Mouse (Mus musculus): ENCODE data around the gene Wfdc9. TPM values are rescaled to one million over a fixed set of nuclear protein-coding genes. Genes with fewer than 3 reads are reported as not detected.

Gene Wfdc9
- not detected in 2 replicates for polyA plus RNA-seq (2016; fragmentation: Nextera tagmentation; extraction: Ambion mirVana)

GRCm38 (mm10) chr2:164656483-164656882 lies at the start of gene Wfdc9:
Gene Wfdc9, minus strand, starts transcription at chr2:164656583.
- H3K36me3 ChIP-seq = no peaks in the 10 kb centered on the region
- WGBS (ENCODE audit: insufficient replicate concordance) = 67% methylated on average over 9 of the region's 9 CpGs
- H3K27me3 ChIP-seq (replicated peaks) = peaks cover 11% of the 10 kb centered on the region; the same call in 1 of the 2 replicates
- no peak for ATAC-seq
- H3K27ac ChIP-seq = no peak within 1 kb of the TSS
- no peak within 1 kb of the TSS for H3K9ac ChIP-seq
- H3K4me3 ChIP-seq = no peak within 1 kb of the TSS
- H3K9me3 ChIP-seq (replicated peaks) = no peaks in the 10 kb centered on the region
- no peaks in the 10 kb centered on the region for H3K4me1 ChIP-seq
- no peak within 1 kb of the TSS for H3K4me2 ChIP-seq

DNA sequence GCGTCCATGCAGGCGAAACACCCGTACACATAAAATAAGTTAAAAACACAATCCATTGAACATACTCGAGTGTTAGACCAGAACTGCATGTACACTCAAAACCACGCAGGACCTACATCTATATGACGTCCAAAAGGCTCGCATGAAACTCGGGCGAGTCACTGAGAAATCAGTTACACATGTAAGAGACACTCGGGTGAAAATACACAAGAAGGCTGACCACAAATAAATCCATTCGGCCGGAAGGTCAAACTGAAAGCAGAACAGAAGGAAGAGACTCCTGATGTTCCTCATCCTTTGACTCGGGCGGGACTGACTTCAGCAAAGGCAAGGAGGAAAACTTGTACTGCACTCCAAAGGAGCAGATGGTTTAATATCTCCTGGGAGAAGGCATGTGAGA lies 49.6 kb upstream of the Wfdc9 start:
- WGBS (ENCODE audit: insufficient replicate concordance) = 77% methylated on average over 14 of the region's 14 CpGs

GRCm38 (mm10) chr2:164705328-164705727 lies 48.9 kb upstream of the Wfdc9 start:
- Histone ChIP-seq H3K9ac (no peak overlapping the region), H3K9me3 (replicated peaks) (no peaks in the 10 kb centered on the region), H3K4me2 (no peak overlapping the region), H3K27me3 (replicated peaks) (no peaks in the 10 kb centered on the region; the same call in 1 of the 2 replicates), H3K4me1 (no peaks in the 10 kb centered on the region), H3K36me3 (no peaks in the 10 kb centered on the region), H3K4me3 (no peak overlapping the region), H3K27ac (no peak overlapping the region)
- ATAC-seq = no peak
- WGBS (ENCODE audit: insufficient replicate concordance) = 75% methylated on average over 6 of the region's 6 CpGs

More for the DNA sequence above, 49.6 kb upstream of the Wfdc9 start:
- Histone ChIP-seq H3K27me3 (replicated peaks) (no peaks in the 10 kb centered on the region; the same call in 1 of the 2 replicates), H3K36me3 (no peaks in the 10 kb centered on the region), H3K9me3 (replicated peaks) (no peaks in the 10 kb centered on the region), H3K27ac (no peak overlapping the region), H3K9ac (no peak overlapping the region), H3K4me2 (no peak overlapping the region), H3K4me3 (no peak overlapping the region), H3K4me1 (no peaks in the 10 kb centered on the region)
- no peak for ATAC-seq

DNA sequence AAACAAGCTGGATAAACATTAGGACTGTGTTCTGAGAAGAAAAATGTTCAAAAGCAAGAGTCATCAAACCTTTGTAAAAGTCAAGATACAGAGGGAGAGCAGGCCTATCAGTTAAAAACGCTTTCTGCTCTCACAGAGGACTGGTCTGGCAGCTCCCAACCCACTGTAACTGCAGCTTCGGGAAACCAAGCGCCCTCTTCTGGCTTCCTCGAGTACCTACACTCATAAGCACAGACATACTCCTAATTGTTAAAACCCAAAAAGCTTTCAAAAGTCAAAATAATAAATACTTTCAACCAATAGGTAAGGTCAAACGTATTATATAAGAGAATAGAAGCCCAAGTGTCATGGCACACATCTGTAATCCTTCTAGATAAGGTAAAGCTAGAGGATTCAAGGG lies 47.9 kb upstream of the Wfdc9 start:
- H3K9ac ChIP-seq = no peak overlapping the region
- 53% methylated on average over 5 of the region's 5 CpGs for WGBS (ENCODE audit: insufficient replicate concordance)
- no peaks in the 10 kb centered on the region for H3K27me3 ChIP-seq (replicated peaks)
- no peak overlapping the region for H3K4me3 ChIP-seq
- H3K4me1 ChIP-seq = no peaks in the 10 kb centered on the region
- H3K27ac ChIP-seq = no peak overlapping the region
- no peaks in the 10 kb centered on the region for H3K36me3 ChIP-seq
- no peak for ATAC-seq
- H3K4me2 ChIP-seq = no peak overlapping the region
- H3K9me3 ChIP-seq (replicated peaks) = no peaks in the 10 kb centered on the region

GRCm38 (mm10) chr2:164701761-164702160 lies 45.4 kb upstream of the Wfdc9 start:
- no peaks in the 10 kb centered on the region for H3K4me1 ChIP-seq
- H3K4me2 ChIP-seq = no peak overlapping the region
- no peak overlapping the region for H3K9ac ChIP-seq
- WGBS (ENCODE audit: insufficient replicate concordance) = 73% methylated on average over 5 of the region's 5 CpGs
- no peaks in the 10 kb centered on the region for H3K27me3 ChIP-seq (replicated peaks)
- no peaks in the 10 kb centered on the region for H3K36me3 ChIP-seq
- no peak overlapping the region for H3K4me3 ChIP-seq
- H3K9me3 ChIP-seq (replicated peaks) = no peaks in the 10 kb centered on the region
- H3K27ac ChIP-seq = no peak overlapping the region
- no peak for ATAC-seq

DNA sequence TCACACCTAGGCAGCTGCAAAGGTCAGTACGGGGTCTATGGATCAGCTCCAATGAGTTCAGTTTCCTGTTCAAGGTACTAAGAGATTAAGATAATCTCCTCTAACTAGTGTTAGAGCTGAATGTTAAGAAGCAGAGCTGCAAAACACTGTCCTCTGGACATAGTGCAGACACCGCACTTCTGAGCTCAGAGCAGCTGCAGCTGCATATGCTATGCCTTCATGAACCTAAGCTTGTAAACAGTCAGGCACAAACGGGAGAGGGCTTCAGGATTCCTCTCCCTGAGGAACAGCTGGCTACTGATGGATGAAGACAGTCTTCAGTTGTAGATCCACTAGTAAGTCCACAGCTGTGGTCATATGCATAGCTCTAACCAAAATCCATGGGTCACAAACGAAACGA lies 44.6 kb upstream of the Wfdc9 start:
- H3K4me1 ChIP-seq = no peaks in the 10 kb centered on the region
- 68% methylated on average over 5 of the region's 5 CpGs for WGBS (ENCODE audit: insufficient replicate concordance)
- no peak overlapping the region for H3K27ac ChIP-seq
- H3K36me3 ChIP-seq = no peaks in the 10 kb centered on the region
- no peak overlapping the region for H3K4me3 ChIP-seq
- H3K9ac ChIP-seq = no peak overlapping the region
- no peaks in the 10 kb centered on the region for H3K27me3 ChIP-seq (replicated peaks)
- ATAC-seq = no peak
- H3K4me2 ChIP-seq = no peak overlapping the region
- H3K9me3 ChIP-seq (replicated peaks) = no peaks in the 10 kb centered on the region

- Histone ChIP-seq H3K36me3 (no peaks in the 10 kb centered on the region), H3K9ac (no peak within 1 kb of the TSS), H3K4me3 (no peak within 1 kb of the TSS), H3K4me2 (no peak within 1 kb of the TSS), H3K27ac (no peak within 1 kb of the TSS), H3K4me1 (no peaks in the 10 kb centered on the region), H3K9me3 (replicated peaks) (no peaks in the 10 kb centered on the region), H3K27me3 (replicated peaks) (no peaks in the 10 kb centered on the region)
- WGBS (ENCODE audit: insufficient replicate concordance) = 72% methylated on average over 4 of the region's 4 CpGs
- ATAC-seq = no peak
Observed at GRCm38 (mm10) chr2:164698201-164698600, 41.8 kb upstream of the Wfdc9 start, which contains the start of gene Spint4. Gene Spint4, plus strand, starts transcription at chr2:164698501.

DNA sequence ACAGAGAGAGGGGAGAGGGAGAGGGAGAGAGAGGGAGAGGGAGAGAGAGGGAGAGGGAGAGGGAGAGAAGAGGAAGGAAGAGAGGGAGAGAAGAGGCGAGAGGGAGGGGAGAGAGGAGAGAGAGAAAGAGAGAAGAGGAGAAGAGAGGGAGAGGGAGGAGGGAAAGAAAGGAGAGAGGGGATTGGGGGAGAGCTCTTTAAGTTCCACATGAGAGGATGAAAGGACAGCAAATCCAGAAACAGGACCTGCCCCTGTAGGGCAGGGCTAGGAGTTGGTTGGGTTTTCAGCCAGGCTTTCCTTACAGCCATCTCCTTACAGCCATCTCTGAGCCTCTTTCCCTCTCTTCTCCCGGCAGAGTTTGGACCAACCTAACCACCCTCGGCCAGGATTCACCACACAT lies 28.4 kb upstream of the Wfdc9 start, which contains the start of gene Wfdc13:
Wfdc13 (plus strand) TSS at position 301 of the 400 bp plus-strand sequence.
- Histone ChIP-seq H3K4me1 (no peaks in the 10 kb centered on the region), H3K4me3 (no peak within 1 kb of the TSS)
- ATAC-seq = no peak

DNA sequence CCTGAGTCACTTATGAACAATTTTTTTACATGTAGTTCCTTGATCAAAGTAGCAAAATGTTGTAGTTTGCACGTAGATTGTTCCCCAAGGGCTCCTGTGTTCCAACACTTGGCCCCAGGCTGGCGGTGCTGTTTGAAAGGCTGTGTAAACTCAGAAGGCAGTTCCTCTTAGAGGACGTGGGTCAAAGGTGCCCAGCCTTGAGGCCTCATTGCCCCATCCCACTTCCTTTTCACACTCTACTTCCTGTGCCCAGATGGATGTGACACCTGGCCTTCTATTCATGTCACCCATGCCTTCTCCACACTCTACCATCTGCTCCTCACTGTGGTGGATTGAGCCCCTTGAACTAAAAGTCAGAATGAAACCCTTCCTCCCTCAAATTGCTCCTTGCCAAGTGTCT lies 23.5 kb upstream of the Wfdc9 start:
- Histone ChIP-seq H3K27me3 (replicated peaks) (no peaks in the 10 kb centered on the region), H3K9me3 (replicated peaks) (no peaks in the 10 kb centered on the region), H3K9ac (no peak overlapping the region), H3K27ac (no peak overlapping the region), H3K4me2 (no peak overlapping the region), H3K36me3 (no peaks in the 10 kb centered on the region), H3K4me1 (peaks cover 7% of the 10 kb centered on the region; the same call in 1 of the 2 replicates), H3K4me3 (no peak overlapping the region)
- WGBS (ENCODE audit: insufficient replicate concordance) = 35% methylated on average over 3 of the region's 3 CpGs
- no peak for ATAC-seq

More for the DNA sequence above, 28.4 kb upstream of the Wfdc9 start, which contains the start of gene Wfdc13:
- no peak within 1 kb of the TSS for H3K4me2 ChIP-seq
- 53% methylated on average over 3 of the region's 3 CpGs for WGBS (ENCODE audit: insufficient replicate concordance)
- no peak within 1 kb of the TSS for H3K27ac ChIP-seq
- H3K9ac ChIP-seq = no peak within 1 kb of the TSS
- H3K36me3 ChIP-seq = no peaks in the 10 kb centered on the region
- H3K9me3 ChIP-seq (replicated peaks) = no peaks in the 10 kb centered on the region
- 0 out of 2 replicates have a peak, but pooled peaks cover 6% of the 10 kb centered on the region for H3K27me3 ChIP-seq (replicated peaks)

DNA sequence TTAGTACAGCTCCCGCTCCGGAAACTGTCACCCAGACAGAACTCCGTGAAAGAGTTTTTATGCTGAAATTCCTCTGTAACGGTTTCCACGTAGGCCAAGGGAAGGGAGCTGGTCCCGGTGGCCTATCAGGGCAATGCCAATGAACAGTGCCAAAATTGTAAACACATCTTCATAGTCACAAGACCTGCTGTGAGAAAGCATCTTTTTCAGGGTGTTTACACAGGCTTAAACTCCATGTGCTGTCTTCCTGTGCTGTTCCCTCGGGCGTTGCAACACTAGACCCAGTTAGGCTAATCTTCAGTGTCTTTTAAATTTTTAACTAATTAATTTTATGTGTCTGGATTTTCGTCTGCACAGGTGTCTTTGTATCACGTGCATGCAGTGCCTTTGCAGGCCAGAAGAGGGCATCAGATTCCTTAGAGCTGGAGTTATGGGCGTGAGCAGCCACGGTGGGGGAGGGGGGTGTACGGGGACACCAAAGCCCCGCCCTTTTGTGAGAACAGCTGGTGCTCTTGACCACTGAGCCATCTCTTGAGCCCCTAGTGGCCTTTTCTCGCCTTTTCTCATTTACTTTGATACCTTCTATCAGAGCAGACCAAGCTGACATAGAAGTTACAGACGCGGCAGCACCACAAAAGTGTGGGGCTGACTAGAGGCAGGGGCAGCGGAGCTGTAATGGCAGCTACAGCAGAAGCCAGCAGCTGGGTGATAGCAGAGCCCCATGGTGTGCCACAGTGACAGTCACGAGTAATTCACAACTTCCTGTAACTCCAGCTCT lies 22.7 kb upstream of the Wfdc9 start:
- Histone ChIP-seq H3K9ac (no peak overlapping the region), H3K4me1 (peaks cover 7% of the 10 kb centered on the region; the same call in 1 of the 2 replicates), H3K4me2 (peak overlapping the region; percentile 54), H3K4me3 (peak overlapping the region; percentile 32), H3K27ac (no peak overlapping the region), H3K9me3 (replicated peaks) (no peaks in the 10 kb centered on the region), H3K27me3 (replicated peaks) (no peaks in the 10 kb centered on the region), H3K36me3 (no peaks in the 10 kb centered on the region)
- 20% methylated on average over 19 of the region's 19 CpGs for WGBS (ENCODE audit: insufficient replicate concordance)
- ATAC-seq = peak; percentile 65

- Histone ChIP-seq H3K4me1 (peaks cover 7% of the 10 kb centered on the region; the same call in 1 of the 2 replicates), H3K36me3 (no peaks in the 10 kb centered on the region), H3K9ac (no peak overlapping the region), H3K27ac (no peak overlapping the region), H3K4me2 (no peak overlapping the region), H3K27me3 (replicated peaks) (no peaks in the 10 kb centered on the region), H3K4me3 (no peak overlapping the region), H3K9me3 (replicated peaks) (no peaks in the 10 kb centered on the region)
- WGBS (ENCODE audit: insufficient replicate concordance) = 66% methylated on average over 16 of the region's 16 CpGs
- ATAC-seq = no peak
Observed at GRCm38 (mm10) chr2:164676916-164677685, 20.7 kb upstream of the Wfdc9 start.

- ATAC-seq = no peak
- H3K27ac ChIP-seq = no peak overlapping the region
- H3K36me3 ChIP-seq = no peaks in the 10 kb centered on the region
- no peaks in the 10 kb centered on the region for H3K9me3 ChIP-seq (replicated peaks)
- H3K27me3 ChIP-seq (replicated peaks) = no peaks in the 10 kb centered on the region
- H3K4me3 ChIP-seq = no peak overlapping the region
- H3K4me2 ChIP-seq = no peak overlapping the region
- WGBS (ENCODE audit: insufficient replicate concordance) = 66% methylated on average over 7 of the region's 7 CpGs
- no peak overlapping the region for H3K9ac ChIP-seq
- H3K4me1 ChIP-seq = peaks cover 7% of the 10 kb centered on the region; the same call in 1 of the 2 replicates
Observed at GRCm38 (mm10) chr2:164676103-164676502, 19.7 kb upstream of the Wfdc9 start.

Measured in liver, embryonic 12.5 days (tissue).